Mouse (Mus musculus): ENCODE results near the gene 5730455P16Rik.
A peak's percentile ranks its signal among the peaks of the same experiment; 100 is the strongest.

DNA sequence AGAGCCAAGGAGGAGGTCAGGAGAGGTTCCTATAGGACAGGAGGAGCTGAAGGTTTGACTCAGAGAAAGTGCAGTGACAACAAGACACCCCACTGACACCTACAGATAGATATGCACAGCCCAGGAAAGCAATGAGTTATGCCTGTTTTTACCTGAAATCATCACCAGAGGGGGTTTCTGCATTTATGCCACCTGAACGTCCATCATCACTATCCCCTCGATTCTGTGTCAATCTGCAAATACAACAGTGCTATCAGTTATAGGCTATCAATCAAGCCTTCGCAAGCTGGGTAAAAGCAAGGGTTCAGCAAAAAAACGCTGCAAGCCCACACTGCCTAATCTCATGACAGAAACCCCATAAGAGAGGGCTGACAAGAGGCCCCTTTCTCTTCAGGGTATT lies 1.2 kb downstream of the 5730455P16Rik start:
- TF ChIP-seq EP300 (IDR thresholded peaks at IDR 0.05; ENCODE audit: low read depth) (no peak), CTCF (IDR thresholded peaks at IDR 0.05; ENCODE audit: low read depth) (peak; percentile 24; the same call in 1 of the 2 replicates)
